Mouse (Mus musculus): ENCODE measurements at regions not wholly inside any gene's neighbourhood (a gene's known extent, or its start where the extent isn't known, plus 50 kb on each side); places are given as distances from the start of the nearest gene placed in this dataset.
"Not testable (repeated sequence)": the region's sequence is repeated elsewhere in the genome, so short reads cannot be mapped to it uniquely, and the experiment has no call there.

DNA sequence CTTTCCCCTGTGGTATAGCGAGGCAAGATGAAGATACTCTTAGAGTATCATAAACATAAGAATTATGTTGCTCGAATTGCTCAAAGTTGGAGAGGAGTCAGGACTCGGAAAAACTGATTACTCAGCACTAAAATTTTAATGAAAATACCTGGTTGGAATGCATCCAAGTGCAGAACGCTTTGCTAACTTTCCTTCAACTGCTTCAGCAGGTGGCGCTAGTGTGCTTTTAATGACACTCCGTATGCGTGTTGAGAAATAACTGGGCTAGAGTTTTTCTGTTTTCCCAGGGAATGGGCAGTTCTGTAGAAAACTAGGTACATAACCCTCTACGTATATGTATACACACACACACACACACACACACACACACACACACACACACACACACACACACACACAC is 221.0 kb downstream of the Grxcr1 start:
- DNase-seq = peak; percentile 35

DNA sequence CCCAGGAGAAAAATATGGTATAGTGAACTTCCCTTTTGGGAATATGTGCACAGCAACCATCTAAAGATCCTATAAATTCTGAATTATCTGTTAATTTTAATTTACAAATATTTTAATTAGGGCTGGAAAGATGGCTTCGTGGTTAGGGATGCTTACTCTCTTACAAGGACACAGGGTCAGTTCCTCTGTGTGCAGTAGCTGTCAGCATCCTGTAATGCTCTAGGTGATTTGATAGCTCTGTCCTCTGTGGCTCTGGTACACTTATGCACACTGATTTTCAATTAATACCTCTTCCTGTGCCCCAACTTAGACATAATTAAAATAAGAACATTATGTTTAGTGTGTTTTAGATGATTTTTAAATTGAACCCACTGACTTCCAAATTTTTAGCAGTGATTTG is 221.8 kb downstream of the Grxcr1 start:
- no peak for DNase-seq

DNA sequence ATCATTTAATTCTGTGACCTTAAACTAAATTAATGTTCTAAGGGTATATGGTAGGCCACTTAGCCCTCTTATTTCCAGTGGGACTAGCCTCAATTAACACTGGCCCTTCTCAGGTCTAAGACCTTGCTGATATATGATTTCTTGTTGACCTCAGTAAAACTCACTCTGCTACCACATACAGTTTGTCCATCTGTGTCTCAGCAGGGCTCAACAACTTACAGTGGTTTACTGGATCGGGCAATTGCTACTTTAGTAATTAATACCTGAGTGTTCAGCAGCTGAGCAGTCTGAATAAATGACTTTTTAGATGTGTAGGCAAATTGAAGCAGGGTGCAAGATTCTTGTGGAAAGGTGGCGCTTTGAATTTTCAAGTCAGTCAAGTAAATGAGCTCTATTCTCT is 222.5 kb downstream of the Grxcr1 start:
- no peak for DNase-seq

DNA sequence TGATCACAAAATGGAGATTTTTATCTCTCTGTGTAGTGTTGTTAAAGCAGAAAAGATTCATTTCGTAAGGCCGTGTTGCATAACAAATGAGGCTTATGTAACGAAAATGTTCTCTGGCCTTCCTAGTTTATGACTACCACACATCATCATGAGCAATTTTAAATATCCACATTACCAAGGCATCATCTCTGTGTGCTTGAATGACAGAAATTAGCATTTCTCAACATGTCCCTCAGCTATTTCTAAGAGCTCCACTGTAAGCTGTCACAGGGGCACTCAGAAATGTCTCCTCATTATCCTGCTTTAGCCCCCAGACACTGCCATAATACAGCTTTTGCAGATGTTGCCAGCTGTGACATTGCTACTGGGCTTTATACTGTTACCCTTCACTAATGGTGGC is 232.6 kb downstream of the Grxcr1 start:
- no peak for DNase-seq

DNA sequence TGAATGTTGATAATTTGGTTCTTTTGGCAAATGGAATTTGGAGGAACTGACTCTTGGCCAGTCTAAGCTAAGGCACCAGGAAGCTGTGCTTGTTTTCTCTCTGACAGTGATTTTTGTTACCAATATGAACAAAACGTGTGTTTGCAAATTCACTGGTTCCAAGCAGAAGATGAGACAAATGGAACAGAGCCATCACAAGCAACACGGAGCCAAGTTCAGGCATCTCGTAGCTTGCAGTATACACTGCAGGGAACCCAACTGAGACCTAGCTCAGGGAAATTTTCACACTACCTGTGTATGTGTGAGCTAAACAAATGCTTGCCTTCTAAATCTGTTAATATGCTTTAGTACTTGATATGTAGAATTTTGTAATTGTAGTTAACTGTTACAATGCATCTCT is 242.6 kb downstream of the Grxcr1 start:
- DNase-seq = no peak

DNA sequence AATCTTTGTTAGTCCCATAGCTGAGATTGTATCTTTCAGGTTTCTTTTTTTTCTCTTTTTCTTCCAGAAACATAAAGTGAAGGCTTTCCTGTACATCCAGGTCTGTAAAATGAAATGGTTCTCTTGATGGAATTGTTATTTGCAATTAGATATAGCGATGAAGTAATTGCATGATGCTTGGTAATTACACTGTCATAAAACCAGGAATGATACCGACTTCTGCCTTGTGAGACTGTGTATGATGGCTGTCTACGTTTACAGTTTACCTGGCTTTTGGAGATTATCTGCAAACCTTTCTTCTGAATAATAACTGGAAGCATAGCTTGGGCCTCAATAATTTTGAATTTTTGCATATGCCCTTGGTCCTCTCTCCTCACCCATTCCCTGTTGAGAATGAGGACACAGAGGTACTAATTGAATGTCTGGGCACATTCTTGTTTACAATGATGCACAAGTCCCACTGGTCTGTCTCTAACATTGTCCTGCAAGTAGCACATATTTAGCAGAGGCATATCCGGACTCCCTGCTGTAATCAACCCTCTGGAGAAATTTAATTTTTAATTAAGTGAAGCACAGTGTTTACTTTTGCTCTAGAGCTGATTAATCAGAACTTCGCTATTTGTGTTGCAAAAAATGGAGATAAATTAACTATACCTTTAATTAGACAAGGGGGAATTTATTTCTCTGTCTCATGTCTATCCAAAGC is 244.1 kb downstream of the Grxcr1 start:
- no peak for DNase-seq

DNA sequence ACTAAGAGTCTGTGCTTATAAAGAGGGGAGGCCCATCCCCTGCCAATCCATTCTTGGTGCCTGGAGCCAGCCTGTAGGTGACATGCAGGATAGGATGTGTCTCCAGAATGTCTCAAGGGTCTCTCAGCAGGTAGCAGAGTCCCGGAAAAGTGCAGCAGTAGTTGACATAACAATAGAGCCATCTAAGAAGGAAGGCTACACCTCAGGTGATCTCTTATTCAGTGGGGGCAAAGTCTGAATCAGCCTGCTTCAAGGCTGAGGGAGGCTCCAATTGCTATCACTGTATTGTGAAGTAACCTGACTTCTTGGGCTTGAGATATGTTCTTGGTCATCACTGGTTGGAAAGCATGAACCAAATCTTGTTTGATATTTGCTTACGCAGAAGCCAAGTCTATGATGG is 264.1 kb downstream of the Grxcr1 start:
- not testable (repeated sequence) for DNase-seq

DNA sequence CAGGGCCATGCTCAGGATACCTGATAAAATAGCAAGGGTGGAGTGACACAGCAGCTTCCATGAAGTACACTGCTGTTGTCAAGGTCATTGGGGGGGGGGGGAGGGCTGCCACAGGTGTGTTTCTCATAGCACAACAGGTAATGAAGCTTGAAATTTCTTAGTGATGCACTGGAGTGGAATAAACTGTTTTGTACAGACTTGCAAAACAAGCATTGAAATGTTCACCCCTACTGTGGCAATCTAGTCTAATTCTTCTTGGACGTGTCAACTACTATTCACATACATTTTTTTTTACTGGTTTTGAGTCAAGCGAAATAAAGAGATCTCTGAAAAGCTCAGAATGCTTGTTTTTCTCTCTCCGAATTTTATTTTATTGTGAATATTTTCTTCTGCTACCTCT is 281.6 kb downstream of the Grxcr1 start:
- DNase-seq = no peak

DNA sequence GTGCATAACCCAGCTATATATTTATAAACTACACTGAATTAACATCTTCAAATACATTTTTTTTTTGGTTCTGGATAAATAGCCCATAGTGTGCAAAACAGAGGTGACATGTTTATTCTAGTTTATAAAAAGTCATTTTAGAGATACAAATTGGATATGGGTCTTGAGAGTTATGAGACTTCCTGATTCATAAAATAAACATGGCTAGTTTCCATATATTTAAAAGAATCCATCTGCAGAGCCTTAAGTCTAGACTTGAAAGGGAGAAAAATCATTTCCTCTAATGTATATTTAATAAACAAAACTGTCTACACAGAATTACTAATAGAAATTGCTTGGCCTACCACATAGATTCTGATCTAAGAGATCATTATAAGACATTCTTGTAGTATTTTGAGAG is 287.3 kb downstream of the Grxcr1 start:
- no peak for DNase-seq

DNA sequence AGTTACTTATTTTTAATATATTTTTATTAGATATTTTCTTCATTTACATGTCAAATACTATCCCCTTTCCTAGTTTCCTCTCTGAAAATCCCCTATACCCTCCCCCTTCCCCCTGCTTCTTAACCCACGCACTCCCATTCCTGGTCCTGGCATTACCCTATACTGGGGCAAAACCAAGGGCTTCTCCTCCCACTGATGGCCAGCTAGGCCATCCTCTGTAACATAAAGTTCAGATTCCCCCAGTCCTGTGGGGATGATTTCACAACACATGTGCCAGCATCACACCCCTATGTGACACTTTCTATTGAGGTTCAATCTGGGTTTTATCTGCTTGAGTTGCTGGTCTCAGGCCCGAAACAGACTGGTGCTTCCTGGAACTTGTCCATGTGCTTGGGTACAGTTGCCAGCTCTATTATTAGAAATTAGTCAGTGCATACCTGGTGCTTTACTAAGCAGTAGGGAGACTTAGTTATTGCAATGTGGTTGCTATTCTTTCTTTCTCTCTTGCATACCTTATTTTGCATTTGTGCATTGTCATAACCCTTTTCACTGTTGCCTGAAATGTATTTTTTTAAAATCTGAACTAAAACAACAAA is 295.5 kb downstream of the Grxcr1 start:
- no peak for DNase-seq

DNA sequence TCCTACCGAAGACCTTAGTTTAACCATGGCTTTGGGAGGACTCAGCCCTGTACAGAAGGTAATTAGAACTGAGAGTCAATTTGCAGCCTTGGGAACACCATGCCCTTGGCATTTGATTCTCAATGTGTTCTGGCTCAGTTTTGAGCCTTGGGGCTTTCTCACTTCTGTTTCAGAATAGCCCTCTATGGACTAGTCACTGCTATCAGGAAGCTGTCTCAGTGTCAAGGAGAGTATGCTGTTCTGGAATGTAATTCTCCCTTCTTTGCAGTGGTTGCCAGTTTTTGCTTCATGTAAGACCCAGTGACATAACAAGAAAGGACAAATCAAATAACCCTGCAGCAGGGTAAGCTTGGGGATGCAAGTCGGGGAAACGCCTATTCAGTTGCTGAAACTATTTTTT is 297.7 kb downstream of the Grxcr1 start:
- no peak for DNase-seq

DNA sequence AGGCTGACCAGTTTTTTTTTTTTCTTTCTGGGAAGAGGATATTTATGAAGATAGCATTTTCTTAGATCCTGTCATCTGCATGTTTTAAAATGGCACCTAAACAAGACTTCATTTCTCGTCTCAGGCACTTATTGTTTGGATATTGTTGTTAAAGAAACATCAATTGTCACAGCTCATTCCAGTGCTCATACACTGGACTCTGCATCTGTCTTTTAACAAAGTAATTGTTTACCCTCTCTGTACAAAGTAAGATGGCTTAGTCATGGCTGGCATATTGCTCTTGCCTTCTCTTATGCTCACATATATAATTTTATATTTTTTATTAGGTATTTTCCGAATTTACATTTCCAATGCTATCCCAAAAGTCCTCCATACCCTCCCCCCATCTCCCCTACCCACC is 298.2 kb downstream of the Grxcr1 start:
- DNase-seq = no peak

DNA sequence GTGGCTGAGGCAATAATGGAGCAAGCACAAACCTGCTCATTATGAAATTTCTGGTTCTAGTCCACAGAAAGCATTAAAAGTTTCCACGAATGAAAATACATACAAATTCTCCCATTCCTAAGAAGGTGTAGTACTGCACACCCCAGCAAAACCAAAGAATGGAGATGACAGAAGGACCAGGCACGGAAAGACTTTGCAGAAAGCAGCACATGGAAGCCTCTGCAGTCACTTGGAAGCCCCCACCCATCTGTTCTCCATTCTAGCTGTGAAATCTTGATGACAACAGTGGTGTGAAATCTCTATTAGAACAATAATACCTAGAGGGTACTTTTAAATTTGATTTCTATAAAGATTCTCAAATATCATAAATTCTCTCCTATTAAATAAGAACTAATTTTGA is 319.3 kb downstream of the Grxcr1 start:
- no peak for DNase-seq

DNA sequence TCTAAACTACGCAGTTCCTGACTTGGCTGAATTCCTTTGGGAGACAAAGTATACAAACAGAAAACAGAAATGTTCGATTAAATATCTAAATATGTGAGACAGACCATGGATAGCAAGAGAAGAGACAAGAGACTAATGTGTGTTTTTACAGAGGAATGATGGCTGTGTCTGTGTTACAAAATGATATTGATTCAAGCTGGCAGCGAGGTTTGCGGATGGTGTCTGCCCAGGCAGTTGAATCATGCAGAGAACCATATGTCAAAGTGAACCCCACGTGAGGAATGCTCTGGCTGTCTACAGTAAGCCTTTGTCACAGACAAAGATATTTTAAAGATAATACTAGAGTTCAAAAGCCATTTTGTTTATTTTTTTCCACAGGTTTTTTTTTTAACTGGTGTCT is 320.2 kb downstream of the Grxcr1 start:
- no peak for DNase-seq

DNA sequence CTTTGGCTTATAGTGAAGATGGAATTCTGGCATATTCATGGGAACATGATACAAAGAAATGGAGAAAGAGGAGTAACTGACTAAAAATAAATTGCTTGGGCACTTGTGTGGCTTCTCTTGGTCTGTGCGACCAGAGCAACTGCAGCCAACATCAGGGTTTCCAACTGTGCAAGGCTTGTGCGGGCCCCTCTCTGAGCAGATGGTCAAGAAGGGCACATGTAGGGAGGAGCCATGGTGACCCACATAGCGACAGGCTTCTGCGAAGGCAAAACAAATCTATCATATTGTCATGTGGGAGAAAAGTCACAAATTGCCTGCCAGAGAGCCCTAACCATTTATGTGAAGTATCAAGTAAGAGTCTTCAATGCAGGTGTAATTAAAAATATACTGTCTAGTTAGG is 321.6 kb downstream of the Grxcr1 start:
- DNase-seq = no peak

DNA sequence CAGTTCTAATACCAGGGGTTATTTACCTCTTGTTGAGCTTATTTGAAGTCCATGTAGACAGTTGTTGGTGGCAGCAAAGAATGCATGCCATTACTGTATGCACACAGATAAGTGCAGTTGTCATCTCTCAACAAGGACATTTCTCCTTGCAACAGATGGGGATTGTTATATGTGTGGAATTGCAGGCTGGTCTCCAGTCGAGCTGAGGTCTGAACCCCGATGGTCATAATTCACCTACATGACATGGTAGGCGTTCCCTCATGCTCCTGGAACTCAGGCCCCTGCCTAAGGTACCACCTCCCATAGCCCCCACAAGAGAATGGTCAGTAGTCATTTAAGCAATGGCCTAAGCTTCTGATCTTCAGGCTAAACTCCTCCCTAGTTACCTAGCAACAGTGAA is 322.2 kb downstream of the Grxcr1 start:
- not testable (repeated sequence) for DNase-seq

DNA sequence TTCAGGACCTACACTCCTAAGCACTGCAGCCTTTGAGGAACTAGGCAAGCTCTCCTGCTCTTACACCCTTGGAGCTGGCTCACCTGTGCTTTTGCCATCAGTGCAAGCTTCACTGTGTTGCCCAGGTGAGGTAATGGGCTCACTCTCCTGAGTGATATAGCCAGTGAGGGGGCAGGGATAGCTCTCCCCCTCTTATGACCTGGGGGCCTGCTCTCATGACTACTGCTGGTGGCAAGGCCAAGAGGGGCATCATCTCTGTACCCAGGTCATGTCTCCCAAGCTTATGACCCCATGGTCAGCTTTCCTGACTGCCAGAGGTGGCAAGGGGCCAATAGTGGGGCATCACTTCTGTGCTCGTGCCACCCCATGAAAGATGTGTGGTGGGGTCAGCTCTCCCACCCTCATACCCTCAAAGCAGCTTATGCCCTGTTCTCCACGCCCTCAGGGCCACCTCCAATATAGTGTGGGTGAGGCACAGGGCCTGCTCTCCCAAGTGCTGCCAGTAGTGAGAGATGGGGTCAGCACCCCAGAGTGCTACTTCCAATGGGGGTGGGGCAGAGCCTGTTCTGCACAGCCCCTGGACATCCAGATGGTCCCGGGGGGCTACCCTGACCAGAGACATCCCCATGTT is 330.1 kb downstream of the Grxcr1 start:
- no peak for DNase-seq

DNA sequence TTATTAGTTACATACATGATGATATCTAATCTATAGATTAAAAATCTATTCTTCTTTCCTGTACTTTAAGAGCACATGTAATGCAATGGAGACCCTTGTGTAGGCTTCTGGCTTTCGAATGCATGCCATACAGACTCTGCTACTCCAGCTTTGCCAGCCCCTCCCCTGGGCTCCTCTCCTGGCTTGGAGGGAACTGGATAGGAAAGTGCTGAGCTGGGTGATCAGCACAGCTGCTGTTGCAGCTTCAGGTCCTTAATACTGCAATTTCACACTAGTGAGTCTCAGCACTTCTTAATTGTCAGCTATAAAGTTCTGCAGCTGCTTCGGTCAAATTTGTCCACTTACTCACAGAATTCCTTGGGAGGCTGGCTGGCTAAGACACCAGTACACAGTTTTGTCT is 341.4 kb downstream of the Grxcr1 start:
- DNase-seq = no peak

All from thymus, postnatal 4 days (tissue).